Mouse (Mus musculus) cerebellum, postnatal 36 days (tissue): ENCODE results near the gene Casq1.
A peak's percentile ranks its signal among the peaks of the same experiment; 100 is the strongest.
"Not testable (repeated sequence)": the region's sequence is repeated elsewhere in the genome, so short reads cannot be mapped to it uniquely, and the experiment has no call there.

Source experiments
- DNase-seq, 2 experiments: peaks; one replicate each; pipeline ENCODE4 v3.0.0; 2021 to 2022; ENCODE audit warnings: mixed read lengths in 2 of 2

Casq1 gene

DNA sequence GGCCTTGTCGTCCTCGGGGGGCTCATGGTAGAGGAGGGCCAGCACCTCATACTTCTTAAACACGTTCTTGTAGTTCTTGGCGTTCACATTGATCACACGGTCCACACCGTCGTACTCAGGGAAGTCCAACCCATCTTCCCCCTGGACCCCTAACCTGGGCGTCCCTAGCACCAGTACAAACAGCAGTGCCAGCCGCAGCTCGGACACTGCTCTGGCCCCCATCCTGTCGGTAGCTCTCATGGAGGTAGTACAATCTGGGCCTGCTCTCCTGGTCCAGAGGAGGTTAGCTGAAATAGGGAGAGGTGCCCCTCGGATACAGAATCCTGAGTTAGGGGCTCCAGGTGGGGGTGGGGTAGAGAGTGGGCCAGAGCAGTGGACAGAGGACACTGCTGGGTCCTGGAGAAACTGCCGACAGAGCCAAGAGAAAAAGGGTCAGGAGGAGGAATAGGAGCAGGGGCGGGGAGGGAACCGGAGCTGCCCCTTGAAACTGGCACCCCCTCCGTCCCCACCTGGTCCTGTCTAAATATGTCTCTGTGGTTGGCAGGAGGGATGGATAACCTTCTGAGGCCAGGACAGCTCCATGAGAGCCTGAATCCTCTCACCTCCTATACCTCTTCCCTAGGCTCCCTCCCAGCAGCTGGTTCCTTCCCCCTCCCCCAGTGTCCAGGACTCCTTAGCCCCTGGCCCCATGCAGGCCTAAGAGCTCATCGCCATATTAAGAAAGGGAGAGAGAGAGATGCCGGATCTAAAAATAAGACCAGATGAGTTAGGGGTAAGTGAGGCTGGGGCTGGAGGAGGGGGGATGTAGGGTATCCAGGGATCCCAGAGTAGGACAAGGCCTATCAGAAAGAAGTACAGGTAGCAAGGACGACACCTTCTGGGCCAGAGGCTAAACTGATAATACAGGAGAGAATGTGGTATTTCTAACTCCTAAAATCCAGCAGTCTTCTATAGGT is at the start of gene Casq1:
Gene Casq1, minus strand, starts transcription at position 418 of the 956 bp plus-strand sequence.
- DNase-seq = no peak

DNA sequence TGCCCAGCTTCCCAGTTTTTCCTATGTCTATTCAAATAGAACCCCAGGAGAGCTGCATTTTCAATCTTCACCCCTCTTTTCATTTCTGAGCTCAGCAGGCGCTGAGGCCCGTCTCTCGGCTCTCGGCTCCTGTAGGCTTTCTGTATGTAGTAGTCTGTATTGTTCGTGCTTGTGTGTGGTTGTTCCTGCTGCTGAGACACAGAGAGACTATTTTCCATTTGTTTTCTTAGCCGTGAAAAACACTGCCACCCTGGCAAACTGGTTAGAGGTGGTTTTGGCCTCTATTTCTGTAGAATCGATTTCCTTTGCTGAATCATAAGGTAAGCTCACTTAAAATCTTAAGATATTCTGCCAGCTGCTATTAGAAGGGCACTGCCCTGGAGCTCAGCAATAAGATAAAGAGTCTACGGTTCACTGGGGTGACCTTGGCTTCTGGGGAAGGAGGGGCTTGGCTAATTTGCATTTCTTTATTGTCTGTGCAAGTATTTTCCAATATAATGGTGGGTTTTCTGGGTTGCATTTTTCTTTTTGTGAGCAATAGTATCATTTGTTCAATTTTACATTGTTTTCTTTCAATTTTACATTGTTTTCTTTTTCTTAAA is 41.9 kb upstream of the Casq1 start, which contains the start of gene Igsf8:
Gene Igsf8, plus strand, starts transcription at position 165 of the 602 bp plus-strand sequence.
- no peak for DNase-seq

DNA sequence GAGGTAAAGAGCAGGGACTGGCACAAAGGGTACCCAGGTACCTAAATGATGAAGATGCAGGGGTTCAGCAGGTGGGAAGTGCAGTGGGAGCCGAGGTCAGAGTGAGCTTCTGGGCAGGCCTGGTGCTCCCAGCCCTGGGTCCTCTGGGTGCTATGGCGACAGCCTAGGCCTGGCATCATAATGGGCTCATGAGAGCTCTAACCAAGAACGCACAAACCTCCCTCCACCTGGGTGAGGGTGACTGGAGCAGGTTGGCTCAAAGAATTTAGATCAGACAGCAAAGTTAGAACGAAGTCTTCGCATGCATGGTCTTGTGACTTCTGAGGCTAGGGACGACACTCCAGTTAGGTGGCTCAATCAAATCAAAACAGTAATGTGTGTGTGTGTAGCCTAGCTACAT is 38.6 kb upstream of the Casq1 start, which contains the start of gene Atp1a4:
Gene Atp1a4, minus strand, starts transcription at position 101 of the 400 bp plus-strand sequence.
- no peak for DNase-seq

DNA sequence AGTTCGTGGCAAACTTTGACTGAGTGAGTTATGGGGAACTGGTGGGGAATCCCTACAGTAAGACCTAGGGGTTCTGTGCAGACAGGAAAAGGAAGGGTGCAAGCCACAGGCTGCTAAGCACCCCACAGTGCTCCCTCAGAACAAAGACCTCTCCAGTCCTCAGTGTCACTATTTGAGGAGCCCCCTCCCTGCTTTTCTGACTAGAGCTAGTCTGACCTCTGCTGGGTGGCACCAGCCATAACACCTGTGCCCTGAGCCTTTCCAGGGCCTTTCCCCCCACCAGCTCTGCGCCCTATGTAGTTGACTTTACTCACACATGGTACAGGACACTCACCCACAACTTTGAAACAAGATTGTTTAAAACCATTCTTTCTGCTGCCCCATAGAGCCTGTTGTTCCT is 28.0 kb upstream of the Casq1 start:
- peak in 1 of 2 experiments; percentile 9 for DNase-seq

DNA sequence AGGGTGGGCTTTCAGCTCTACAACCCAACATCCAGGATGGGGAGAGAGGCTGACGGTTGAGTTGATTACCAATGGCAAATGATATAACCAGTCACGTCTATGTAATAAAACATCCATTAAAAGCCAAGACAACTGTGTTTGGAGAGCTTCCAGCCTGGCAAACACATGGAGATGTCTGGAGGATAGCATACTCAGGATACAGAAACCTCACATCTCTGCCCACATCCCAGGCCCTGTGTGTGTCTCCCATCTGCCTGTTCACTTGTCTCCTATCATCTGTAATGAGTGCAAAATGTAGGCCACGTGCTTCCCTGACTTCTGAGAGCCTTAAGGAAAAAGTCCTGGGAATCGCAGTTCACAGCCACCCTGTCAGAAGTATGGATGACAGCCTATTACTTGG is 27.5 kb upstream of the Casq1 start:
- no peak for DNase-seq

DNA sequence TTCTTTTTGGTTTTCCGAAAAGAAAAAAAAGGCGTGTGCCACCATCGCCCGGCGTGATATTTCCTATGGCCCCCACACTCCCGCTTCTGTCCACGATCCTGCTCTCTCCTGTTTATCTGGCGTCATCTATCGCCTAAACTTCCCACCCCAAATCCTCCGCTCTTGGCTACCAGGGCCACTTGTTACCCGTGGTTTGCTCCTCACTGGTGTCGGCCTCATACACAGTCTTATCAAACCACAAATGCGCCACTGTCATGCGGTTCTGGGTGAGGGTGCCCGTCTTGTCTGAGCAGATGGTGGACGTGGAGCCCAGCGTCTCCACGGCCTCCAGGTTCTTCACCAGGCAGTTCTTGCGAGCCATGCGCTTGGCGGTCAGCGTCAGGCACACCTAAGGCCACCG is 25.0 kb upstream of the Casq1 start:
- DNase-seq = not testable (repeated sequence)

DNA sequence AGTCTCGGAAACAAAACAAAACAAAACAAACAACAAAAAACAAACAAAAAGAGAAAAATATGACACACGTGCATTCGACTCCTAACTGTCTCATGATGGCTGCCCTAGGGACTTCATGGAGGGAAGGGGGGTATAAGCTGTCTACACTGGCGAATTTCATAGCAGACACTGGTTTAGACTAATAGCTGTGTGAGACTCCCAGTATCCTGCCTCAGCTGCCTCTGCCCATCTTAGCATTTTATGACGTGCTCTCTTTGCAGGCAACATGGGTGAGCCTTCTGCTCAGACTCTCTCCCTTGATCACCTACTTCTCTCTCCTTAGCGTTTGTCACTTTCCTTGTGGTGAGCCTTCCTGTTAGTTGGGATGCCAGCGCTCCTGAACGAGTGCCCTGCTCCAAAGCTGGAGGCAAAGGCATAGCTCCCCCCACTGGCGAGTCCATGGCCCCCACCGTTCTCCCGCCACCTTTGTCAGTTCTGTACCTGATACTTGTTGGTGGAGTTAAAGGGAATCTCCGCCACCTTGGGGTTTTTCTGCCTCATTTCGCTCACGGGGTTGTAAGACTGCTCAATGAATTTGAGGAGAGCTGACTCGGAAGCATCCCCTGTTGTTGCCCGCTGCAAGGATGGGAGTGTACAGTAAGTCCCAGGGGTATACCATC is 24.0 kb upstream of the Casq1 start:
- peak; percentile 40 to 59 for DNase-seq

DNA sequence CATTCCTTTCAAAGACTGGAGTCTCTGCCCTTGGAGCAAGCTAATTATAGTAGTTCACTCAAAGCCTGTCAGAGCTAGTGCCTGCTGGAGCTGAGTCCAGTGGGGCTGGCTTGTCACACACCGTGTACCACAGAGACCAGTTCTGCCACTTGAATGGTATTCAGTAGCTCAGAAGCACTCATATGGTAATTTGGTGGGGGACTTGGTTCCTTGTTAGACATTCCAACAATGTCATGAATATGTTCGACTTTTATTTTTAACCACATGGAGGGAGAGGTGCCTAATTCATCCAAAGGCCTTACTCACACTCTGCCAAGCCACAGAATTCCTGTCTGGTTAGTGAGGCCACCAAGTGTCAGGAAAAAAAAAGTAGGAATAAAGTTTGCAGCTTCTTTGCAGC is 22.7 kb upstream of the Casq1 start:
- DNase-seq = no peak

DNA sequence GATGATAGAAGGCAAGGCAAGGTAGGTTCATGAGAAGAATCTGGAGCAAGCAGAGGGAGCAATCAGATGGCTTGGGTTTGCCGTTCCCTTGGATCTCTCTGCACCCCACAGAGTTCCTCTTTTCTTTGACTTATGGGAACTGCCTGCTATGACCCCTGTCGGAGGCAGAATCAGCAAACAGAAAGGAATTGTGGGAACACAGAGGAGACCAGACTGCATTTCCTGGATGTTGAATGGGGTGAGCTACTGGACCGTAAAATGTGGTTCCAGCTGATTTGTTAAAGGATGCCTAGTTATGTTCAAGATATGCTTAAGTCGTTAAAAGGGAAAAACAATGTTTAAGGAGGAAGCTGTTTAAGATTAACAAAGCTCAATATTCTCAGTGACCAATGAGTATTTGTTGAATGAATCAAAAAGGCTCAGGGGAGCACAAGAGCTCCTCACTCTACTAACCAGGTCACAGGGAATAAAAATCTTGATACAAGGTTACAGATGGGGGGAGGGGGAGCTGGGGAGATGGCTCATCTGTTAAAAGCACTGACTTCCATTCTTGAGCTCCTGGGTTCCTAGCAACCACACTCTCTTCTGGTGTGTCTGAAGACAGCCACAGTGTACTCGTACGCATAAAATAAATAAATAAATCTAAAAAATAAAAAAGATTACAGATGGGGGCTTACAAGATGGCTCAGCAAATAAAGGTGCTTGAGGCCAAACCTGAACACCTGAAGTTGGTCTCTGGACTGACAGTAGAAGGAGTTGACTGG is 21.5 kb upstream of the Casq1 start:
- no peak for DNase-seq

DNA sequence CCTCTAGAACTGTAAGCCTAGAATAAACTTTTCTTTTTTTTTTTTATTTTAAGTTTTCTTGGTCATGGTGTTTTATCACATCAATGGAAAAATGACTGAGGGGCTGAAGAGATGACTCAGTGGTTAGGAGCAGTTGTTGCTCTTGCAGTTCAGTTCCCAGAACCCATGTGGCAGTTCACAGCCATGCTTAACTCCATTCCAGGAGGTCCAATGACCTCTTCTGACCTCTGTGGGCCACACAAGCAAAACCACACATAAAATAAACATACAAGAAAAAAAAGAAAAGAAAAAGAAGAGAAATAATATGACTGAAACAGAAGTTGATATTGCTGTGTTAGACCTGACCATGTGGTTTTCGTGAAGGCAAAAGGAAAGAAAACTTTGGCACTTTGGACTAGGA is 9.5 kb upstream of the Casq1 start:
- no peak for DNase-seq

DNA sequence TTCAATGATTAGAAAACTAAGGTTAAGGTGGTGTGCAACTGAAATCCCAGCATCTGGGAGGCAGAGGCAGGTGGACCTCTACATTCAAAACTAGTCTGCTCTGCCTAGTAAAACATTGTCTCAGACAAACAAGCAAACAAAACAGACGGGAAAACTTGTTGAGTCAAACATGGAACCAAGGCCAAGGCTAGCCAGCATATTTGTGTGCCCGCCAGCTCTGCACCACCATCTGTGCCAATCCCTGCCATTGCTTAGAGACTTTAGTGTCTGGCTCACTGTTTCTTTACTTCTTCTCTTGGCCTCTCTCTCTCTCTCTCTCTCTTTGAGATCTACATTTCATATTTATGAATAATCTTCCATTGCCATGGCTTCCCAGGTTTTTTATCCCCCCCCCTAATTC is 8.5 kb upstream of the Casq1 start:
- DNase-seq = peak; percentile 63 to 64

DNA sequence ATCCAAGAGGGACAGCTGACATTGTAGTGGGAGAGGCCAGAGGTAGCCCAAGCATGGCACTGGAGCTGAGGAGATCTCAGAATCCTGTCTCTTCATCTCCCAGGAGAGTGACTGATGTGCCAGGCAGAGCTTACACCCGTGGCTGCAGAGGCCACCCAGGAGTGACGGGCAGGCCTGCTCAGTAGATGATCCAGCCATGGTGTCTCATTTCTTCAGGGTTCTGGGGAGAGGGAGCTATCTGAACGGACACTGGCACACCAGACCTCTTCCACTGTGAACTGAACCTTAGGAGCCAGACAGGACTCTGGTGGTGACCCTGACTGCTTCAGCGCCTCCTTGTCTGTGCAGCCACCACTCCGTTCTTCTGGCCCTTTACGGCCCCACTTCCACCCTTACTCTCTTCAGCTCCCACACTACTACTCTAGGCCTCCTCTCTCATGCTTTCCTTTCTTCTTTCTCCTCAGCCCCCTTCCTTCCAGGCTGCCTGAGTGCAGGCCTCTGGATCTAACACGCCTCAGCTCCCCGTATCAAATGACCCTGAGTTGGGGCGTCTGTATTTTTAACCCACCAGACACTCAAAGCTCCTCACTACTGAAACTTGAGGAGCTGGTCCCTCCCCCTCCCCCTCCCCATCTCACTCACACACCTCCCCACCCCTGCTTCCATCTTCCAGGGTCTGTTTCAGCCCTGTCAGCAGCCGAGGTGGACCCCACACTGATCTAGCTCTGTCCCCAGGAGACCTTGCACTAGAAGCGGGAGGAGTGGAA is 1.8 kb upstream of the Casq1 start:
- no peak for DNase-seq

DNA sequence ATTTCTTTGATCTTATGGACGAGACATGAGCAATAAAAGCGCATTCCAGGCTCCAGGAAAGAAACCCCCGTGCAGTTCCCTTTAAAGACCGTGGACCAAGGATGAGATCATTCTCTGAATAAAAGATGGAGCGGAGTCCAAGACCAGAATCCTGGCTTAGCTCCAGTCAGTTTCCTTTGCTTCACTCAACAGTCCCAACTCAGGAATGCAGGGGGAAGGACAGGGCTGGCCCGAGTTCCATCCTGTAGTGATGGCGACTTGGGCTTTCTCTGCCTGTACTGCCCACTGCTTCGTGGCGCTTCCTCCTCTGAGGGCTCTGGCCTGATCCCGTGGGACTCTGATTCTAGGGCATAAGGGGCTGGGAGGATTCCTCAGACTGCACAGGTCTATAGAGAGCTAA is 746 bp upstream of the Casq1 start:
- peak in 1 of 2 experiments; percentile 33 for DNase-seq

DNA sequence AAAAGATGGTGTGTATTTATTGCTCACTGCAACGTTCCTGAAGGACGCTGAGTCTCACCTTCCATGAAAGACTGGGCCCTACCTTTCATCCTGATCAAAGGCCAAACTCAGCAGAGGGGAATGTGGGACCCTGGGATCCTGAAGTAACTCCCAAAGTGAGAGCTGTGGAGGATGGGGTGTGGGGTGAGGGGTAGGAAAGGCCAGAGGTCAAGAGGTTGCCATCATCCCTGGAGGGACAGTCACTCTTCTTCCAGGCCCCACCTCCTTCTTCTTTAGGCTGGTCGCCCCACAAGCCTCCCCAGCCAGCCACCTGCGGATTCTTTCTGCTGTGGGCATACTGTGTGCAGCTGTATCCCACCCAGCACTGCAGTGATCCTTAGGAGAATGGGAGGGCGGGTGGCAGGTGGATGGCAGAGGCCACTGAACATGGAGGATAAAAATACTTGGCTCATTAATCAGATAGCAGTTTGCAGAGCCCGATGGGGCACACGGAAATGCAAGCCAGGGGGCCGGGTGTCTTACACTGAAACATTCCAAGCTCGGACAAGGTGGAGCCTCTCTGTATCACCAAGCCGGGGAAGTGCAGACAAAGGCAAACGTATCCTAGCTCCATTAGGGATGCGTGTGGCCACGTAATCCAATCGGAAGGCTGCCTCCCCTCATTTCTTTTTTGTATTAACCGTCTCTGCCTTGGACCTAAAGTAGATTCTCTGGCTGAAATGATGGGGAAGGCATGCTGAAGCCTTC is 1.3 kb downstream of the Casq1 start:
- DNase-seq = no peak

DNA sequence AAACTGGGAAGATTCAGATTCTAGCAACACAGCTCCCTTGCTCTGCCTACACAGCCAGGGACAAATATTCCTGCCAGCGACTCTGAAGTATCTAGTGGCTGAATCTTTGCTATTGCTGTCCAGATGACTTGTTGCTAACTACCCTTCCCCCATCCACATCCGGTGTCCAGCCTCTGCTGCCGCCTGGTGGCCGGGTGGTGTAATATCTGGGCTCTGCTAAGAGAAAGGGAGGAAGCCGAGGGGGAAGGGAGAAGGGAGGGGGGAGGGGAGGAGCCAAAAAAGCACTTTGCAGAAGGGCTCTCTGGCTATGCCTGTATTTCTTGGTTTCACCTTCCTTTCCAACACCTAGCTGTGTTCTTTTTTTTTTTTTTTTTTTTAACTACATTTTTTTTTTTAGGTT is 2.5 kb downstream of the Casq1 start:
- peak; percentile 89 to 91 for DNase-seq

DNA sequence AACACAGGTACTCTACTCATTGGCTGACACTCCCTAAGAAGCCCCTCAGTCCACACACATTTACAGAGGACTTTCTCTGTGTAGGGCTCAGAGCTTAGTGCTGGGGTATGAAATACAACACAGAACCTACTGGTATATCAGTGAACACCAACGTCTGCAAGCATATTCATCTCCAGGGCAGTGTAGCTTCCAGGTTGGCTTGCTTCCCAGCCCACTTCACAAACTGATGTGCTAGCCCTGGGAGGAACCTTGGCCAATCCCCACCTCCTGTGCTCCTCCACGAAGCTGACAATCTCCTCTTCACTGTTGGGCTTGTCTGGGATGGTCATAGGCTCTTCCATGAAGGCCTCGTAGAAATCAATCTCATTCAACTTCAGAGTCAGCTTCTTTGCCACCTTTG is 4.9 kb downstream of the Casq1 start:
- no peak for DNase-seq

DNA sequence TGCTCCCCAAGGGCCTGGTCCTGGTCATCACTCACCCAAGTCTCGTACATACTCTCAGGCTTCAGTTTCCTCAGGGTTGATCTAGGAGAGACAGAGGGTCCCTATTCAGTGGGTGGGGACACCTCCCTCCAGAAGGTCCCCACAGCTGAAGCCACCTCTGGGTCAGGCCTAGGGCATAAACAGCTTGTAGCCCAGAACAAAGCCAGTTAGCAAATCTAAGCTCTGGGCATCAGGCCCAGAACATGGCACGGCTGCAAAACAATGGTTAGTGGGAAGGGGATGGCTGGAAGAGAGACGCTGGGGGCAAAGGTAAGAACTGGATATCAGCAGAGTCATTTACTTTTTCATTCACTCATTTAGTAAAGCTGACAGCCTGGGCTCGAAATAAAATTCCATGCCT is 5.9 kb downstream of the Casq1 start:
- DNase-seq = no peak

DNA sequence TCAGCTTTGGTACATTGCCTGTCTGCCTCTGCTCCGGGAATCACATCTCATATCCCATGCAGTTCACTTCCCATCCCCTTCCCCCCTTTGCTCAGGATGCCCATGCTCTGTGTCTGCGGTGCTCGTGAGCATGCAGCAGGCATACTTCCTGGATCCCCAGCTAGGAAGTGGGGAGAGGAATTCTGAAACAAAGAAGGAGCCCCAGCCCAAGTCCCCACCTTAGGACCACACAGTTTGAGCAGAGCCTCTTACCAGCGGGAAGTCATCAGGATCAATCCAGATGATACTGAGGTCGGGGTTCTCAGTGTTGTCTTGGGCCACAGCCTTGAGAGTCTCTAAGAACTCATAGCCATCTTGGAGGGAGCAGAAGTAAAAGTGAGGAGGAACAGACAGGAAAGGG is 6.9 kb downstream of the Casq1 start:
- no peak for DNase-seq

DNA sequence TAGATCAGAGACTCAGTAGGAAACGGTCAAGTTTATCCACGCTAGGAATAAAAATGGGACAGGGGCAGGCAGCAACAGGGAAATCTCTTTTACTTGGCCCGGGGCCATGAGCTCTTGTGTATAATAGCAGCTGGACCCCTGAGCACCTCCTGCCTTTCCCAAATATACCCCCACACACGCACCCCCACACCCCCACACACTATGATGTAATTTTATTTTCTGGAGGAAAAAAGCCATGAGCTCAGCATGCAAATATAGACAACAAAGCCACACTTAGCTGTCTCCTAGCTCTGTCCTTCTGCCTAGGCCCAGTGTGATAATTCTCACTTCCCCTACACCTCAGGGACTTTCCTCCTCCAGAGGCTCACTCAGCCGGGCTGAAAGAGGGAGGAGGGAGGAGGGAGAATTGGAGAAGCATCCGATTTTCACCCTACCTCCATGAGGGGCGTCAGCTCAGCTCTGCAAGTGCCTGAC is 12.5 kb downstream of the Casq1 start:
- DNase-seq = peak; percentile 37 to 51

DNA sequence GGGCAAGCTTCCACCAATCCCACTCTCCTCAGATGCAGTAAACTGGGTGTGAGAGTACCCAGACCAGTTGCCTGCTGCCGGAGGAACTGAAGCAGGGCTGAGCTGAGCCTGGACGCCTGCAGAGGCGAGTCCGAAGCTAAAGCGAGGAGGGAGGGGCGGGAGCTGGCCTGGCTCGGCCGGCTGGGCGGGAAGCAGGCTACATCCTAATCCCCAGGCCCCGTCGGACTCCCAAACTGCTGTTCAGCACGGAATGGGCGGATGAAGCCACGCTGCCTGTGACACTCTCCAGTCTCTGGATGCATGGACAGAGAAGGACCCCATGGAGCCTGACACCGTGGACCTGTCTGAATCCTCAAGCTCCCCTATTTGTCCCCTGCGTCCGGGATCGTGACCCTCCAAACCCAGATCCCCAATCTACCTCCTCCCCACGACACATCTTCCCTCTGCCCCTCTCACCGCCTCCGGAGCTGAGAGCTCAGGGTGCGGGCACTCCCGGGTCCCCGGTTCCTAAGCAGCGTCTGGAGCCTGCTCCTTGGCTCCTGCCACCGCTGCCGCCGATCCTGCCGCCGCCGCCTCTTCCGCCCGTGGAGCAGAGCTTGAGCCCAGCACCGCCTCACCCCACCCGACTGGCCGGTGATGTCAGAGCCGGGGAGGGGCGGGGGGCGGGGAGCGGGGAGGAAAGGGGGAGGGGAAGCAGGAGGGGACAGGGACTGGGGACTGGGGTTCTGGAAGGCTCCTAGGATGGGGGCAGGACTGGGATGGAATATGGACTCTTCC is 13.3 kb downstream of the Casq1 start, which contains the start of gene Pea15a:
Gene Pea15a, minus strand, starts transcription at position 664 of the 777 bp plus-strand sequence.
- DNase-seq = peak; percentile 85 to 90
